Mouse (Mus musculus) small intestine, adult 2 months (tissue): ENCODE results near the gene Plpp6.

Experiments
- CTCF ChIP-seq: fragments of 200-500 bp; IDR thresholded peaks from 2 replicates; pipeline ENCODE4 v1.5.1; 2012; ENCODE audit warnings: low read depth, mild to moderate bottlenecking, control low read depth, inconsistent platforms, low read length, moderate library complexity, mixed read lengths; ENCODE audit not compliant: insufficient replicate concordance, insufficient read length; ENCODE audit errors: extremely low read depth
- POLR2A ChIP-seq: fragments of 200-500 bp; IDR thresholded peaks from 2 replicates; pipeline ENCODE4 v1.6.1; 2012; ENCODE audit warnings: low read depth, mild to moderate bottlenecking, control low read depth, inconsistent platforms, low read length, moderate library complexity

- TF ChIP-seq POLR2A, result no peak
- TF ChIP-seq CTCF, result no peak
These were observed 27.6 kb downstream of the Plpp6 start for GRCm38 (mm10) chr19:28991391-28991790.
